Mouse (Mus musculus) bone marrow macrophage, adult 2 months (primary cell): ENCODE data around the gene Foxe1.

Experiments used
- CTCF ChIP-seq: IDR thresholded peaks from 2 replicates; pipeline ENCODE4 v1.5.1; 2012; ENCODE audit warnings: low read depth, mild to moderate bottlenecking, low read length, moderate library complexity
- POLR2A ChIP-seq: IDR thresholded peaks from 2 replicates; pipeline ENCODE4 v1.6.1; 2012; ENCODE audit warnings: mild to moderate bottlenecking, low read depth, low read length, borderline replicate concordance

DNA sequence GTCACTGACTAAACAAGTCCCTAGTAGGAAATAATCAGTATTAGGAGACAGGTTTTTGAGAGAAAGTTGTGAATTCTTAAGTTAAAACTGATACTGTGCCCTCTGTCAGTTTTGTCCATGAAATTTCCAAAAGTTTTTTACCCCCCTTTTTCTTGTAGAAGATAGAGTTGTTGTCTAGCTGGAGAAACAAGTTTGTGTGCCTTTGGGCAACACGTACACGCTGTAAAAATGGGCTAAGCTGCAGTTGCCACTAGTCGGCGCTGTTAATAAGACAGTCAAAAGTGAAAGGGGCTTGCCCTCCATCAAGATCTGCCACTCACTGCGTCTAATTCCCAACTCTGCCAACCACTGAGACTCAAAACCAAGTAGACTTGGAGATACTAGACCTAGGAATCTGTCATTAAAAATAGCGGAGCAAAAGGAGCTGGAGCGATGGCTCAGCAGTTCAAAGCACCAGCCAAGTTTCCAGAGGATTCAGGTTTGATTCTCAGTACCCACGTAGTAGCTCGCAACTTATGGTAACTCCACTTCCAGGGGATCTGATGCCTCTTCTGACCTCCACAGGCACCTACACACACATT is 47.1 kb downstream of the Foxe1 start:
- TF ChIP-seq POLR2A = no peak
- peak; percentile 47; the same call in 1 of the 2 replicates for TF ChIP-seq CTCF
